Mouse (Mus musculus) midbrain, embryonic 11.5 days (tissue): ENCODE measurements at regions not wholly inside any gene's neighbourhood (a gene's known extent, or its start where the extent isn't known, plus 50 kb on each side); places are given as distances from the start of the nearest gene placed in this dataset.

Experiments
- ATAC-seq: fragments of 200-750 bp; cut with Nextera tagmentation; 2 replicates; pipeline ENCODE4 v1.8.0; 2017; ENCODE audit warnings: moderate TSS enrichment, moderate library complexity; ENCODE audit not compliant: low FRiP score
- DNase-seq: peaks from one replicate; pipeline ENCODE4 v3.0.0; 2015; ENCODE audit warnings: low spot score; ENCODE audit errors: missing footprints
- H3K27ac ChIP-seq: fragments of 300-500 bp; sonication (generic); 2 replicates; pipeline ENCODE4 v1.5.1; 2014; ENCODE audit warnings: low read depth, low read length
- H3K27me3 ChIP-seq: fragments of 300-500 bp; sonication (generic); 2 replicates; pipeline ENCODE4 v1.6.1; 2014; ENCODE audit warnings: mild to moderate bottlenecking, low read length, moderate library complexity, mixed read lengths; ENCODE audit not compliant: control insufficient read depth, insufficient read depth
- H3K36me3 ChIP-seq: fragments of 300-500 bp; sonication (generic); 2 replicates; pipeline ENCODE4 v1.6.1; 2014; ENCODE audit warnings: mild to moderate bottlenecking, low read length, moderate library complexity, mixed read lengths; ENCODE audit not compliant: control insufficient read depth, insufficient read depth
- H3K4me1 ChIP-seq: fragments of 300-500 bp; sonication (generic); 2 replicates; pipeline ENCODE4 v1.6.1; 2014; ENCODE audit warnings: low read length; ENCODE audit not compliant: control insufficient read depth, insufficient read depth
- H3K4me2 ChIP-seq: fragments of 300-500 bp; sonication (generic); 2 replicates; pipeline ENCODE4 v1.6.1; 2014; ENCODE audit warnings: mild to moderate bottlenecking, moderate library complexity
- H3K4me3 ChIP-seq: fragments of 300-500 bp; sonication (generic); 2 replicates; pipeline ENCODE4 v1.5.1; 2014; ENCODE audit warnings: low read depth, low read length
- H3K9ac ChIP-seq: fragments of 300-500 bp; sonication (generic); 2 replicates; pipeline ENCODE4 v1.6.1; 2014; ENCODE audit warnings: low read length
- H3K9me3 ChIP-seq: fragments of 300-500 bp; sonication (generic); 2 replicates; pipeline ENCODE4 v1.6.1; 2016; ENCODE audit warnings: low read length; ENCODE audit not compliant: control insufficient read depth
- WGBS: fragments of 180-500 bp; shearing (Covaris S2); extraction: QIAGEN DNeasy Blood & Tissue Kit; methylation state at CpG from one replicate; pipeline ENCODE4 v1.1.7; 2014; 5-methylcytosine and 5-hydroxymethylcytosine counted together

DNA sequence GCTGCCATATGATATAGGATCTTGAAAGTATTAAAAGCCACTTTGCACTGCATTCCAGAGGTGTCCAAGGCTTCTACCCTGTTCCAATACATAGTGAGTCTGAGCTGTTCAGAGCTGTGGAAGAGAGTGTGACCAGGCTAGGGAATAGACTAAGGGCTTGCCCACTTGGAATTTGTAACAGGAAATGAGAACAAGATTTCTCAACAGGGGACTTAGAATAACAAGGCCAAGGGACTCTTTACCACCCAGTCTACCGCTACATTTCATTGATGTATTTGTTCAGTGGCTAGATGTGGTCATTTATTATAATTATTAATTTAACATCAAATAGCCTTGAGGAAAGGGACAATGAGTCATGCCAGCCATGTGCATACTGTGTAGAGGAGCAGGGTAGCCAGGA, 202.3 kb upstream of the Nampt start:
- Histone ChIP-seq H3K9ac (no peak overlapping the region), H3K36me3 (no peaks in the 10 kb centered on the region), H3K4me2 (no peak overlapping the region), H3K27me3 (no peaks in the 10 kb centered on the region), H3K9me3 (no peaks in the 10 kb centered on the region), H3K4me1 (no peaks in the 10 kb centered on the region), H3K4me3 (no peak overlapping the region), H3K27ac (no peak overlapping the region)
- DNase-seq = no peak
- WGBS = 79% methylated on average over 1 of the region's 1 CpGs
- no peak for ATAC-seq

DNA sequence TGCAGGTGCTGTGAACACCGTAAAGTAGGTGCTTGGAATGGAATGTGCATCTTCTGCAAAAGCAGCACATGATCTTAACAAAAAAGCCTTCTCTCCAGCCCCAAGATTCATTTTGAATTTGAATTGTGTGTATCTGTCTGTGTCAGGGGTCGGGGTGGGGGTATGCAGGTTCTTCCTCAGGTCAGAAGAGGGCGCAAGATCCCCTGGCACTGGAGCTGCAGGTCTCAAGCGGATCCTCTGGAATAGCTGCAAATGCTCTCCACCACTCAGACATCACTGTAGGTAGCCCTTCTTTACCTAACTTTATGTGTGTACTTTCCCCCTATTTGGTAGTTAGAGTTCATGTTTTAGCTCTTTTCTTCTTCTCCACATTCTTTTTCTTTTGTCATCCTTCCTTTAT, 199.5 kb upstream of the Nampt start:
- Histone ChIP-seq H3K9ac (no peak overlapping the region), H3K27me3 (no peaks in the 10 kb centered on the region), H3K4me3 (no peak overlapping the region), H3K27ac (no peak overlapping the region), H3K9me3 (no peaks in the 10 kb centered on the region), H3K4me1 (no peaks in the 10 kb centered on the region), H3K4me2 (no peak overlapping the region), H3K36me3 (no peaks in the 10 kb centered on the region)
- 68% methylated on average over 4 of the region's 4 CpGs for WGBS
- DNase-seq = no peak
- no peak for ATAC-seq

DNA sequence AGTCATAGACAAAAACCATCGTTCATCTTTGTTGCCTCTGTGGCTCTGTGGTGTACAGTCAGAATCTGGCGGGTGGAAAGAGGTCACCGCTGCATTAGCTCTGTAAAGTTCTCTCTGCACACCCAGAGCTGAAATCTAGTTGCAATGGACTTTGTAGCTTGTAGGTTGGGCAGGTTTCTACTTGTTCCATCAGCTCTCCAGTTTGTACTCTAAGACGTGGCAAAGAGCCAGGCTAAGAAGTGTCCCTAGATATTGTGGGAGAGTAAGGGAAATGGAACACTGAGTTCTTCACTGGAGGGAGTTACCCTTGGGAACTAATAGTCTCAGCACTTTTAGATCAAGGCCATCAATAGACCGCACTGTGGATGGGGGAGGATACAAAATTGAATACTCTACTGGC, 197.6 kb upstream of the Nampt start:
- no peak overlapping the region for H3K4me3 ChIP-seq
- H3K4me1 ChIP-seq = no peaks in the 10 kb centered on the region
- no peak overlapping the region for H3K9ac ChIP-seq
- no peaks in the 10 kb centered on the region for H3K9me3 ChIP-seq
- H3K36me3 ChIP-seq = no peaks in the 10 kb centered on the region
- no peaks in the 10 kb centered on the region for H3K27me3 ChIP-seq
- DNase-seq = no peak
- WGBS = 89% methylated on average over 5 of the region's 5 CpGs
- no peak overlapping the region for H3K4me2 ChIP-seq
- H3K27ac ChIP-seq = no peak overlapping the region
- ATAC-seq = no peak

DNA sequence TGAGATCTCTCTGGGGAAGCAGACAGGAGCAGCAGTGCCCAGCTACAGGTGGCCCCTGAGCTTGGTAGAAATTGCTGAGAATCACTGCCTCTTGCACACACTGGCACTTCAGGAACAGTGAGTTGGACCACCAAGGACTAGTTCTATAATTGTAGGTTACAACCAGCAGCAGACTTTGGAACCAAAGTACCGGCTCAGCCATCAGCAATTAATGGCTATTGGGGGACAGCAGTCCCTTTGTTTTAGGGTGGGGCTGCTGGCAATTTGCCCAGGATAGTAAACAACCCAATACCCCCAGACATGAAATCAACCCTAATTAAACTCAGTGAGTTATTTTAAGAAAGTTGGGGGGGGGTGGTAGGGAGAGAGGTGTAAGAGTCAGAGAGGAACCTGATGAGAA, 190.8 kb upstream of the Nampt start:
- Histone ChIP-seq H3K4me1 (no peaks in the 10 kb centered on the region), H3K27me3 (no peaks in the 10 kb centered on the region), H3K9me3 (no peaks in the 10 kb centered on the region), H3K36me3 (no peaks in the 10 kb centered on the region), H3K9ac (no peak overlapping the region), H3K27ac (no peak overlapping the region), H3K4me2 (no peak overlapping the region), H3K4me3 (no peak overlapping the region)
- DNase-seq (no peak), ATAC-seq (no peak)
- WGBS = 94% methylated on average over 1 of the region's 1 CpGs

DNA sequence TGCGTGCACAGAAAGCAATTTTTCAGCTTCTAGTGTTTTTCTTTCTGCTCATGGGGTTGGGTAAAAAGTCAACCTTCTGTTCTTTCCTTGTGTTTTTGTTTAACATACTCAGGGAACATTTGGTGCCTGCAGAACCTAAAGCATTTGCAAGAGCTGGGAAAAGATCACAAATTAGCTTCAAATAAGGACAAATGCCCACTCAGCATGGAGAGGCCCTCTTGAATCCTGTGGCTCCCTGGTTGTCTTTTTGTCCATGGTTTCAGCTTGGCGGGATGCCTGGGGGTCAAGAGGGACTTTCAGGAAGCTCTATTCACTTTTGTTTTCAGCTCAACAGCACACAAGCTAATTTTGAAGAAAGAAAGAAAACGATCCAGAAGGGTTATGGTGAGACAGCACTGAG, 186.4 kb upstream of the Nampt start:
- H3K4me3 ChIP-seq = no peak overlapping the region
- no peaks in the 10 kb centered on the region for H3K36me3 ChIP-seq
- ATAC-seq = no peak
- H3K27ac ChIP-seq = no peak overlapping the region
- no peaks in the 10 kb centered on the region for H3K27me3 ChIP-seq
- H3K4me2 ChIP-seq = no peak overlapping the region
- no peak overlapping the region for H3K9ac ChIP-seq
- no peaks in the 10 kb centered on the region for H3K9me3 ChIP-seq
- 47% methylated on average over 3 of the region's 3 CpGs for WGBS
- H3K4me1 ChIP-seq = no peaks in the 10 kb centered on the region
- no peak for DNase-seq

DNA sequence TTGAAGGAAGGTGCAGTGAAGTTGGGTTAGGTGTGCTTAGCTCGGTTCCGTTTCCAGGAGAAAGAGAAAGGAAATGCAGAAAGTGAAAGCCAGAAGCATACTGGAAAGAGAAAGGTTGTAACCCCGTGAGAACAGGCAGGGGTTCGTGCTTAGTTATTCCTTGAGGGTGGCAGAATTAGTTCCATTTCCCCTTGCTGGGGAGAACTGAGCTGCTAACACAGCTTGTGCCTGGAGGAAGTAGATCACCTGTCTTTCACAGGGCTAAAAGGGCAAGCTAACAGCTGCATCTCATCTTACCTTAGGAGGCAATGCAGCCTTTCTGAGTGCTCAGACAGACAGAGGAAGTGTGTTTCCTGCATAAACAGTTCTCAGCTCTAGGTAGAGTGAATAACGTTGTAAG, 184.3 kb upstream of the Nampt start:
- Histone ChIP-seq H3K27ac (no peak overlapping the region), H3K4me1 (no peaks in the 10 kb centered on the region), H3K36me3 (no peaks in the 10 kb centered on the region), H3K4me2 (no peak overlapping the region), H3K9ac (no peak overlapping the region), H3K4me3 (no peak overlapping the region), H3K9me3 (no peaks in the 10 kb centered on the region), H3K27me3 (no peaks in the 10 kb centered on the region)
- WGBS = 62% methylated on average over 5 of the region's 5 CpGs
- ATAC-seq = no peak
- DNase-seq = no peak

DNA sequence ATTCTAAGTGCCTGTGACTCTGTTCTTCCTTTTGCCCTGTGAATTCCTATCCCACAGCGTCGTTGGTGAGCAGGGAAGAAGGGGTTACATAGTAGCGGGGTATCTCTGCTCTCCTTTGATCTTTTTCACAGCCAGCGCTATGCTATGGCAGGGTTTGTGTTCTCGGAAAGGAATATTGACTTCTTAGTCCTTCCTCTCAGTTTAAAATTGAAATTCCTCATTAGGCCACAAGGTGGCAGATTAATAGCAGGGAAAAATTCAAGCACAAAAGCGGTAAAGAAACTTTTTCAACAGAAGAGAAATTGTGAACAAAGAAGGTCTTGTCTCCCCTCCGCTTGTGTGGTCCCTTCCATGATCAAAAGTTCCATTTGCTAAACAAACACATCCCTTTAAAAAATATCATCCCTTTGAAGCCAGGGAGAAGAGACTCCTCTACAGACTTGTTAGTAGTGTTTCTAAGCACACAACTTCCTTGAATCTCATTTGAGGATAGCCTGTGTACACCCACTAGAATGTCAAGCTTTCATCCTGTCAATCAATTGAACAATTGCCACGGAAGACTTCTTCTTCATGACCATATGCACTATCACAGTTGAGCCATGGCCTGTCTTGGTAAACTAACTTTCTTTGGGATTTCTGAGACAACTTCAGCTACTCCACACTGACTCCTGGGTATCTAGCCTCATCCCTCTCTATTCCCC, 181.8 kb upstream of the Nampt start:
- Histone ChIP-seq H3K9ac (no peak overlapping the region), H3K27me3 (no peaks in the 10 kb centered on the region), H3K4me2 (no peak overlapping the region), H3K4me1 (no peaks in the 10 kb centered on the region), H3K36me3 (no peaks in the 10 kb centered on the region), H3K27ac (no peak overlapping the region), H3K4me3 (no peak overlapping the region), H3K9me3 (no peaks in the 10 kb centered on the region)
- WGBS = 2% methylated on average over 8 of the region's 8 CpGs
- DNase-seq = peak; percentile 92
- ATAC-seq = peak; percentile 84

DNA sequence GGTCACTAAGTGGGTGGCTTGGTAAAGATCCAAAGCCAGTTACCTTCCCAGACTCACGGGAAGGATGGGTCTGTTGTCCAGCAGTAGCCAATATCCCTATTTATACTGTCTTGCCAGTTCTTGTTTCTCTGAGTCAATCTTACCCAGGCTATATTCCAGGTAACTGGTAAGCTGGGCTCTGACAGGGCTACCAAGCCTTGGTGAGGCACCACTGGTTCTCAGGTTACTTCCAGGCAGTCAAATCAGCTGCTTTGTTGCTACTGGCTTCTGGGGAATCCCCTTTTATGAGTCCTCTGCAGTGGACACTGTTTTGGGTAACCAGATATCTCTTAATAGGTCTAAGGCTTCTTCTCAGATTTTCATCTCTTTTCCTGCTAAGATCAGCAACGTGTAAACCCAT, 178.8 kb upstream of the Nampt start:
- Histone ChIP-seq H3K4me3 (no peak overlapping the region), H3K36me3 (no peaks in the 10 kb centered on the region), H3K9me3 (no peaks in the 10 kb centered on the region), H3K9ac (no peak overlapping the region), H3K27ac (no peak overlapping the region), H3K4me1 (no peaks in the 10 kb centered on the region), H3K27me3 (no peaks in the 10 kb centered on the region), H3K4me2 (no peak overlapping the region)
- ATAC-seq = no peak
- WGBS = 76% methylated on average over 2 of the region's 2 CpGs
- no peak for DNase-seq

DNA sequence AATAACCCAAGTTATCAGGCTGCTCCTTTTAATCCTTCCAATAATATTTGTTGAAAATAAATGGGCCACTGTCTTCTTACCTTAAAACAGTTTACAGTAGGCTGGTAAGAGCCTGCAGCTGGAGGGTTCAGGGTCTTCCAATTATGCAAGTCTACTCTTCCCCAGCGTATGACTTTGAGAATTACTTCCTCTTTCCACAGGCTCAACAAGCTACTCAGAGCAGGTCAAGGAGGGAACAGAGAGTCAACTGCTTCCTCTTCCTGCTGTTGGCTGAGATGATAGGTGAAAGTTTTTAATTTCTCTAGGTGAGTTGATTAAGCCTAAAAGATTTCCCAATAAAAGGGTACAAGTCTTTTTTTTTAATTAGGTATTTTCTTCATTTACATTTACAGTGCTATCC, 176.9 kb upstream of the Nampt start:
- H3K9ac ChIP-seq = no peak overlapping the region
- DNase-seq = no peak
- H3K9me3 ChIP-seq = no peaks in the 10 kb centered on the region
- H3K27me3 ChIP-seq = no peaks in the 10 kb centered on the region
- H3K4me3 ChIP-seq = no peak overlapping the region
- no peak overlapping the region for H3K27ac ChIP-seq
- H3K4me2 ChIP-seq = no peak overlapping the region
- 88% methylated on average over 1 of the region's 1 CpGs for WGBS
- H3K36me3 ChIP-seq = no peaks in the 10 kb centered on the region
- H3K4me1 ChIP-seq = no peaks in the 10 kb centered on the region
- ATAC-seq = no peak

DNA sequence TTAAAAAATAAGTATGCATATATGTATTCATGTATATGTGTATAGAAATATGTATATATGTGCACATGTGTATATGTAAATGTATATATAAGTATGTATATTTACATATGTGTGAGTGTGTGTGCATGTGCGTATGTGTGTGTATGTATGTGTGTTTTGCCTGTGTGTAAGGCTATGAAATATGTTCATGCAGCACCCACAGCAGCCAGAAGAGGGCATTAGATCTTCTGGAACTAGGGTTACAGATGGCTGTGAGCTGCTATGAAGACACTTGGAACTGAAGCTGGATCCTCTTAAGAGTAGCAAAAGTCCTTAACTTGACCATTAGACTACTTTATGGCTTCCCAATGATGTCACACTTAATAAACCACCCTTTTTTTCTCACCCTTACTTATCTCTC, 166.2 kb upstream of the Nampt start:
- Histone ChIP-seq H3K4me3 (no peak overlapping the region), H3K27me3 (no peaks in the 10 kb centered on the region), H3K9me3 (no peaks in the 10 kb centered on the region), H3K36me3 (no peaks in the 10 kb centered on the region), H3K27ac (no peak overlapping the region), H3K4me2 (no peak overlapping the region), H3K4me1 (no peaks in the 10 kb centered on the region), H3K9ac (no peak overlapping the region)
- 95% methylated on average over 1 of the region's 1 CpGs for WGBS
- no peak for ATAC-seq
- no peak for DNase-seq
